Mouse (Mus musculus) induced T-regulatory cell, adult 2 months (primary cell): ENCODE data around the gene Padi3.
A peak's percentile ranks its signal among the peaks of the same experiment; 100 is the strongest.

Experiments used
- DNase-seq: peaks from one replicate; pipeline ENCODE4 v3.0.0-alpha.2; 2012; ENCODE audit warnings: low read depth

Padi3 gene

DNA sequence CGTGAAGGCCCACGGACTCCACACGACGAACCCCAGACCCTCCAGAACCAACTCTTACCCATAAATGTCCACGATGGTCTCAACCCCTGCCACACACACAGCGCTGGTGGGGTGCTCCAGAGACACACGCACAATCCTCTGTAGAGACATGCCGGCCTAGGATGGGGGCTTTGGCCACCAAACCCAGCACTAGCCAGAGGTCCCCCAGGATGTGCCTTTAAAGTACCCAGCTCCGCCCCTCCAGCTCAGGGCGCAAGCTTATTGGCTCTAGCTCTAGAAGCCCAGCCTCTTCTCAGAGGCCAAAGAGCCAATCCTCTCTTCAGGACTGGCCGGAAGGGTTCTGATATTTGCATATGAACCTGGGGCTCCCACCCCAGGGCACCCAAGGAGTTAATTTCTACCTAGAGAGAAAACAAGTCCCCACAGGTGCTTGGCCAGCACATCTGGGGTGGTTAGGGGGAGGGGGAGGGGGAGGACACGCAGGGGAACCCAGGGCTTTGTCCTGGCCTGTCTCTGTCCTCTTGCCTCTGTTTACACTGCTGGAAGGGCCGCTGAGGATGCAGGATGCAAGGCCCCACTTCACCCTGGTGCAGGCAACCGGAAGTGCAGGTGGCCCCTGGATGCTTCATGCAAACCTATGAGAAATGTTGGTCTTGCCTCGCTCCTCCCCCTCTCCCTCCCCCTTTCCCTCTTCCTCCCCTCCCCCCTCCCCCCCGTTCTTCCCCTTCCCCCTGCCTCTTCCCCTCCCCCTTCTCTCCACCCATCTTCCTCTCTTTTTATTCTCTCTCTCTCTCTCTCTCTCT, at the start of gene Padi3:
Gene Padi3 (minus strand): TSS at position 191 of the 803 bp plus-strand sequence.
- peak; percentile 66 for DNase-seq

DNA sequence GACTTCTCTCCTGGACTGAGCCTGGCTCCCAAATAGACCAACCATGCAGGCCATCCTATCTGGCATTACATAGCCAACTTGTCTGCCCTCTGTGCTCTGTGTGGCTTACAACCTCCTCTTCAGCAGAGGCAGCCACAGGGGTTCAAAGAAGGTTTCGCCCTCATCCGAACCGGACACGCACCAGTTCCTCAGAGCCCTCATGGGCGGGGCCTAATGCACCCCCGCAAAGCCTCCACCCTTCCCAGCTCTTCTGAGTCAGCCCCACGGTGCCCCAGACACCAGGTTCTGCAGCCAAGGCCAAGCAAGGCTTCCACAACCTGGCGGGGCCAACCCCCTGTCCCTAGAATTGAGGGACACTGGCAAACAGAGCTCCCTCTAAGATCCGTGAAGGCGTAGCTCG, 48.8 kb upstream of the Padi3 start:
- peak; percentile 52 for DNase-seq

DNA sequence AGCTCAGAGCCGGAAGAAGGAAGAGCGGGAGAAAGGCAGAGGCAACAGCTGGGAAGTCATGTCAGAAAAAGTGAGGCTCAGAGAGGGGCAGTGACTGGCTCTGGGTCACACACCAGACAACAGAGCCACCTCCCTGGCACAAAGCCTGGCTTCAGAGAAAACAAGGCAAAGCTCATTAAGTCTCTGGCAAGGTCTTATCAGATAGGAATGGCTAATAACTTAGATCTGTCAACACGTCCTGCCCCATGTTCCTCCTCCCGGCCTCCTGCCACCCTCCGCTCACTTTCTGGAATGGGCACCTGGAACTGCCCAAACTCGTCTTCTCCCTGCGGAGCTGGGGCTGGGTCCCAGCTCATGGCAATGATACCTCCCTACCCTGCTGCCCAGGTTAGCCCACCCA, 47.4 kb upstream of the Padi3 start:
- DNase-seq, result no peak

DNA sequence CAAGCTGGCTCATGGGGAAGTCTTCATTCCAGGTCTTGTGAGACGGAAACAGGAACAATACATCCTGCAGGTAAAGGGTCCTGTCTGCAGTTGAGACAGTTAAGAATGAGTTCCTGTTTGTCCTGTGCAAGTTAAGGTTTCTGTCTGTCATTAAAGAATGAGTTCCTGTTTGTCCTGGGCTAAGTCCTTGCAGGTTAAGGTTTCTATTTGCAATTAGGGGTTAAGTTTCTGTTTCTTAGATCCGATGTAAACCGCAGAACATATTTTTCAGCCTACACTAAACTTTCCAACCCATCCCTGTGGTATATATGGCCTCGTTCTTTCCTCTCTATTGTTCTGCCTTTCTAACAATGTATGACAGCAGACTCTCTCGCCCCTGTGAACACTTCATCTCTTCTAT, 46.6 kb upstream of the Padi3 start:
- peak; percentile 54 for DNase-seq

DNA sequence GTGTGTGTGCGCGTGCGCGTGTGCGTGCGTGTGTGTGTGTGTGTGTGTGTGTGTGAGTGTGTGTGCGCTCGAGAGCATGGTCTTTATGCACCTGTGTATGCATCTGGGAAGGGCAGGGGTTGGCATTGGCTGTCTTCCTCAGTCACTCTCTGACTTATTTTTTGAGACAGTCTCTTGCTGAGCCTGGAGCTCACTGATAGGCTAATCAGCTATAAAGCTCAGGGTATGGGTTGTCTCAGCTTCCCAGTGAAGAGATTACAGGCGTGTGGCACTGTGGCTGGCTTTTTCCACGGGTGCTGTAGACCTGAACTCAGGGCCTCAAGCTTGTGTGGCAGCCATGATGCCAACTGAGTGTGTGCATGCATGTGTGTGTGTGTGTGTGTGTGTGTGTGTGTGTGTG, 44.7 kb upstream of the Padi3 start:
- no peak for DNase-seq

DNA sequence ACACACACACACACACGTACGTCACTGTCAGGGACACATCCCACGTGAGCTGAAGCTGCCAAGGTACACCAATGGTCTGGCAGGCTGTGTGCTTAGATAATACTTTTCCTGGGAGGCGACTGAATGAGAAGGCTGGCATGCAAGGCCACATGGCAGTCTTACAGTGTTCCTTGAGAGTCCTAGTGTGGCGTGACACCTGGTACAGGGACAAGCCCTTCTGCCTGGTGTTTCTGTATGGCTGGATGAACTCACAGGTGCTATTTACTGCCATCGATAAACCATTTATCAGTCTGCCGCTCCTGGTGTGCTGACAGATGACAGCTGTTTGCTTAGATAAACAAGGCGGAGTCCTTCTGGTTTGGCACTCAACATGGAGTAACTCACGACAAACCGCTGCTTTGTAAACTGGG, 44.0 kb upstream of the Padi3 start:
- DNase-seq, result no peak

DNA sequence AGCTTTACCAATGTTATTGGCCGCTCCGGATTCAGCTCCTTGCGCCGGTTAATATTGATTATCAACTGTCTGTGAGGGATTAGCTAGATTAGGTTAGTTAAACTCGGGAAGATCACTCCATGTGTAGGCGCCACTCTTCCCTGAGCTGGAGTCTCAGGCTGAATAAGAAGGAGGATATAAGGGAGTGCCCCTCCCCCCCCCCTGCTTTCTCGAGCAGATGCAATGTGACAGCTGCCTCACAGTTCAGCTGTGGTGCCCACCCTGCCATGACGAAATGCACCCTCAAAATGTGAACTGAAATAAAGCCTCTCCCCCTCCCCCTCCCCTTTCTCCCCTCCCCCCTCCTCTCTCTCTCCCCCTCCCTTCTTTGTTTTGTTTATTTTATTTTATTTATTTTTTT, 43.2 kb upstream of the Padi3 start:
- DNase-seq, result no peak

DNA sequence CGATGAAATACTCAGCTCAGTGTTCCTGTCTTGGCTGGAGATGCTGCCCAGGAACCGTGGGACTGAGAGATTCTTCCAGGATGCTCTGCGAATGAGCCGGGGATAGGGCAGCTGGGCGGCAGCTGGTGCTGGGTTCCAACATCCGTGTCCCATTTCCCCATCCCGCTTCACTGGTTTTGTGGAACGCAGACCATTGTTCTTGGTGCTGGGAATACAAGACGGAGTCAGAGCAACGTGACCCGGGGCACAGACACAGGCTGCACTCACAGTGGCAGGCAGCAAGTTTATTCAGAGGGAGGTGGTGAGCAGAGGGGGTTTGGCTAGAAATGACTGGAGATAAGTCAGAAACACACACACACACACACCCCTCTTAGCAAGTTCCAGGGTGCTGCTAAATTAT, 38.9 kb upstream of the Padi3 start:
- no peak for DNase-seq

DNA sequence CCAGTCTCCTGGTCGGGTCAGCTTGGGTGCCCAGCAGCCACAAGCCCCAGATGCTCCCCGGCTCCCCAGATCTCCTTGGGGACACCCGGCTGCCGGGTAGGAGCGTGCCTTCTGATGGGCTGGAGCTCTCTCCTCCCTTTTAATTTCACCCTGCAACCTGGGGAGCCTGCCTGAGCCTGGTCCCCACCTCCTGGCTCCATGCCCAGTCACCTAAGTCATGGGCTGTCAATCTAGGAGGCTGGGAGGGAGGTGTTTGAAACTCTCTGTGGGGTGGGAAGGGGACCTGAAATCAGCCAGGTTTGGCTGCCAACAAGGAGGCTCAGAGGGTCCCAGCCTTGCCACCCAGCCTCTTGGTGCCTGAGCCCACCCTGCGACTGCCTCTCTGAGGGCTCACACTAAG, 35.2 kb upstream of the Padi3 start, which contains the start of gene Padi1:
Gene Padi1 (minus strand): TSS at position 113 of the 400 bp plus-strand sequence.
- DNase-seq, result no peak

DNA sequence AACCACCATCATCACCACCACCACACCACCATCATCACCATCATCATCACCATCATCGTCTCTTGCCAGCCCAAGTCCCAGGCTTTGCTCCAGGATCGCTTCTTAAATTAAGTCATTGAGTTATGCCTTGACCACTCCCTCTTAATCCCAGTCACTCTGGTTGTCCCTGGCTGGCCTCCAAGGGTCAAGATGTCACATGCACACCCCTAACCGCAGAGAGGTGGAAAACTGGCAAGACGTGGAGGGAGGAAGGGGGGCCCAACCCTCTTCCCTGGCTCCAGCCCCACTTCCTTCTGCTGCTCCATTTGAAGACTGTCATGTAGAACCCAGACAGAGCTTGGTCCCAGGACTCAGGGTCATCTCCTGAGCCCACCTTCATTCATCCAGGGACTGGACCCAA, 34.5 kb upstream of the Padi3 start:
- DNase-seq, result no peak

DNA sequence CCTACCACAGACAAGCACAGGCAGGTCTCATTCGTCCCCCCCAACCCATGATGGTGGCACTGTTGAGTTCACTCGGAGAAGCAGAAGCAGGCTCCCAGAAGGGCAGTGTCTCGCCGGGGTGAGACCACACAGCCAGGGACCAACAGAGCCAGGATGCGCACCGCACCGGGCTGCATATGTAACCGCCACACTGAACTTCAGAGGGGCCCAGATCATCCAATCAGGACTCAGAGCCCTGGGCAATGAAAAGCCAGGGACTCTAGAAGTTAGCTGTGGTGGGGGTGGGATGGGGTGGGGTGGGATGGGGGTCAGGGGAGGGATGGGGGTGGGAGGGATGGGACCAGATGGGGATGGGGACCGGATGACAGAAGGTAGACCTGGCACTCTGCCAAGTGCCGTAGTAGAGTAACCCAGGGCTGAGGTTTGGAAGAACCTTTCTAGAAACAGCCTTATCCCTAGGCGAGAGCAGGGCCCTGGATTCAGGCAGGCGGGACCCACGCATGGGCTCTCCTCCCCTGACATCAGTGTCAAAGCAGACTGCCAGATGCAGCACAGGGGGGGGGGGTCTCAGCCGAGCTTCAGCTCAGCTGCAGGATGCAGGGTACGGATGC, 33.3 kb upstream of the Padi3 start:
- DNase-seq, result no peak

DNA sequence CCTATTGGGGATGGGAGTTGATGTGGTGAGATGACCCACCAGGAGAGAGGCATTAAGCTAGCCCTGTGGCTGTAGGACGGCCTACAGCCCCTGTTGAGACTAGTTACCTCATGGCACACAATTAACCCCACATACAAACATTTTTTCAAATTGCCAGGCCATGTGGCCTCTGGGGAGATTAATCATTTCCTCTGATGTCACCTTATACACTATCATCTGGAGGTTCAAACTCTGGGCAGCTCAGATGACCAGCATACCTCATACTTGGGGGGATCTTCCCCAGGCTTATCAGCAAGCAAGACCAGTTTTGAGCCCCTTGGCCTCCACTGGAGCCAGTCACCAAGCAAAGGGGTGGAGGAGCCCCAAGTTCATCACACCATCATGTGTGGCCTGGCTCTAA, 32.5 kb upstream of the Padi3 start:
- DNase-seq, result no peak

DNA sequence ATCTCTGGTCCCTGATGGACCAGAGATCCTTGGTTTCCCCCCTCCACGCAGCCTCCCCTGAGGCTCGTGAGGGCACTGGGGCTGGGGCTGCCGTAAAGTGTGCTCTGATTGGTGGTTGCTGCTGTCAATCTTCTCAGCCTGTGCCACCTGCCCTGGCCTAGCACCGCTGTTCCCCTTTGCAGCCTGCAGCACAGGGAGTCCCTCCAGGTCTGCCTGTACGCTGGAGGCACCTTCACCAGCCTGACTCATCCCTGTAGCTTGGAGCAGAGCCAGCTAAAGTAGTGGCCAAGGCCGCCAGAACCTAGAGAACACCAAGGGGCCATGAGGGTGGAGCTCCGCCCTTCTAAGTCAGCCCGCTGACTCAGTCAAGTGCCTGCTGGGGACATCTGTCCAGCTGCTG, 27.4 kb upstream of the Padi3 start:
- peak; percentile 40 for DNase-seq

DNA sequence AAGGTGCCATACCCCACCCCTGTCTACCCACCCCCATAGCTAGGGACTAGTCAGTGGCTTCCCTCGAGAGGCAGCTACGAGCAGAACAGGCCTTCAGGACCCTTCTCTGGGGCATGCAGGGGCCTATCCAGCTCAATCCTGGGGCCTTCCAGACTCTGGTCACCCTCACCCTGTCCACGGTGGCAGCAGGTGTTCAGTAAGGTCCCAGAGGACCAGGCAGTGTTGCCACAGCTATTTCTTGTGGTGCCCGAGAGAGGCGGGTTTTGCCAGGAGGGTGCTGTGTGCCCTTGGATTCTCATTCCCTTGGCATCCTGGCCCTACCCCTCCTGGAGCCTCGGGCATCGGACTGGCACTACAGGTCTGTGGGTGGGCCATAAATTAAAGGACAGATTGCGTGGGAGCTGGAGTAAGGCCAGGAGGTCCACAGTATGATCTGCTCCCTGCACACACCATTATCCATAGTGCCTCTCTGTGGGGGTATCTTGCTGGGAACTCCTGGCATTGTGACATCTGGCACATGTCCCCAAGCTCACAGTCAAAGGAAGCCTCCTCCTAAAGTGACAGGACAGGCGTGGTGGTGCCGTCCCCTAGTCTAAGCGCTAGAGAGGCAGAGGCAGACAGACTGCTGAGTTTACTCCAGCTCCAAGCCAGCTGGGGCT, 25.9 kb upstream of the Padi3 start:
- no peak for DNase-seq

DNA sequence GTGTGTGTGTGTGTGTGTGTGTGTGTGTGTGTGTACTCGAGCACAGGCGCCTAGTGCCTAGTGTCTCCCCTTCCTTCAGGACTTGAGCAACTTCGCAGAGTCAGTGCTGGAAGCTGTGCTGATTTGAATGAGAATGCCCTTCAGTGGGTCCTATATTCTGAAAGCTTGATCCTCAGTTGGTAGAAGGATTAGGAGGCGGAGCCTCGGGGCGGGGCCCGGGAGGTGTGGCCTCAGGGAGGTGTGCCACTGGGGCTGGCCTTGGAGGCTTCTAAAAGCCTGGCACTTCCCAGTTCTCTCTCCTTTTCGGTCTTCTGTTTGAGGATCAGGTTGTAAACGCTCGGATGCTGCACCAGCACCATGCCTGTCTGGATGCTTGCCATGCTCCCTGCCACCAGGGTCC, 25.2 kb upstream of the Padi3 start:
- peak; percentile 42 for DNase-seq

DNA sequence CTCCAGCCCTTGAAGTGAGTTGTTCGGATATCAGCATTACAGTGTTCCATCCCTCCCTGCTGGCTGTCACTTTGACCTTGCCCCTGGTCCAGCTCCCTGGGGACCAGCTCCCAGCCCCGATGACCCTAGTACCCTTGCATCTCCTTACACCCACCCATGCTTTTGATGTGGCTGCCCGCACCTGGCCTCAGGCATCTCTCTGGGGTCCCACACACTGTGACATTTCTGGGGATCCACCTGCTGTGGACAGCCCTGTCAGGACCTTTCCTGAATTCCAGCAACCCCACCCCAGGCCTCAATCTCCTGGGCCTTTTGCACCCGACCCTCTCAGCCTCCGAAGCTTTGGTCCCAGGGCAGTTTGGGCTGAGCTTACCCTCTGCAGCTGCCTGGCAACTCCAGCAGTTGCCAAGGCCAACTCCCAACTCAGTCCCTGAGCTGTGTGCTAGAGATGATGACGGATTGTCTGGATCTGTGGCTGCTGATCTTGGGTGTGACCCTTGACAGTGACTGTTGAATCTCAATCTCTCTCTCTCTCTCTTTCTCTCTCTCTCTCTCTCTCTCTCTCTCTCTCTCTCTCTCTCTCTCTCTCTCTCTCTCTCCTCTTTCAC, 24.0 kb upstream of the Padi3 start:
- no peak for DNase-seq

DNA sequence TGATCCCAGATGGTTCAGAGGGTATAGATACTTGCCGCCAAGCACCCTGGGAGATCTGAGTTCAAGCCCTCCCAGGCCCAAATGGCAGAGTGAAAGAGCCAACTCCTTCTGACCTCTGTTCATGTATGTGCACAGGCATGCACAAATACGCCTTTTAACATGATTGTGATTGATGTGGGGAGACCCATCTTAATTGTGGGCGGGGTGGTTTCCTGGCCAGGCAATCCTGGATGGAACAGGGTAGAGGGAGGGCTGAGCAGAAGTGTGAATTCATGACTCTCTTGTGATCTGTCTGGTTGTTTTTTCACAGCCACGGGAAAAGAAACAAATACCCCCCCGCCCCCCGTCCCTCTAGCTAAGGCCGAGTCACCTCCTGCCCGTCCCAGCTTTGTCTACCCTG, 22.4 kb upstream of the Padi3 start:
- no peak for DNase-seq

DNA sequence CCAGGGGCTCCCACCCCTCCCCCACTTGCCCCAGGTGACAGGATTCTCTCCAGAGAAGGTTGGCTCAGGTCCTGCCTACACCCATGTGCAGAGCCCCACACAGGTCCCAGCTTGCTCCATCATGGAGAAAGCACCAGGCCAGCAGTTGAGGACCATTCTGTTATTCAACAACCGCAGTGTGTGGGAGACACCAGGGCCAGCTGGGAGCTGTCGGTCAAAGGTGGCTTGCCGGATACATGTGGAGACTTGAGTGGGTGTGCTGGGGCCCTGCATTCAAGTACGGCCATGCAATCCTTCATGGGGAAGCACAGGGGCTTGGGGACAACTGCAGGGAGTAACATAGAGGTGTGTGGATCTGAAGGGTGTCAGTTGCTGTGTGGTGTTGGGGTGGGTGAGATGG, 21.4 kb upstream of the Padi3 start:
- no peak for DNase-seq

DNA sequence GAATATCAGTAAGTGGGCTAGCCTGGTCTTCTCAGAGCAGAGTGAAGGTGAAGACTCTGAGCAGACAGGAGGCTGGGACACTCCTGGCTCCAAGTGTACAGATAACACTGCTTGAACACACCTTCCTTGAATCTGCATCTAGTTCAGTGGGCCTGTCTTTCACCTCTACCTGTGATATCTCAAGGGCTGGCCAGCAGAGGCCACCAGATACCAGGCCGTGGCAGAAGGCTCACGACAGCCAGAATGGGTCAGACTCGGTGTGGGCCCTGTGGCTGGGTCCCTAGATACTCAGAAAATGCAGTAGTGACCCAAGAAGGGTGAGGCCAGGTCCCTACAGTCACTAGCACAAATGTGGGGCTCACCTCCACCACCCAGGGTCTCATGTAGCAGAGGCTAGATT, 16.8 kb upstream of the Padi3 start:
- no peak for DNase-seq

DNA sequence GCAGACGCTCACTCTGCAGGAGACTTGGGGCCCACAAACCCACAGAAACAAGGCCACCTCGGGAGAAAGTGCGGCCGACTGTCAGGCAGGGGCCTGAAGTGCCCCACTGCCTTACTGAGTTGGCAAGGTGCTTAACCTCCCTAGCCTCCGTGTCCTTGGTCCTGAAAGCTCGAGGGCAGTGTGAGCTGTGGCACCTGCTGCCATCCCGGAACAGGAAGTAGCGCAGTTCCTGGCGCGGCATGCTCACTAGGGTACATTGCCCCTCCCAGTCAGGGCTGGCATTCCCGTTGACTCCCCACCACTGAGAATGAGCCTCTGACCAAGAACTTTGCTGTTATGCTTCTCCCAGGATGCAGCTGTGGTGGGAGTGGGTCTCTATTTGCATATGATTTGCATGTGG, 15.5 kb upstream of the Padi3 start:
- DNase-seq, result peak; percentile 20

DNA sequence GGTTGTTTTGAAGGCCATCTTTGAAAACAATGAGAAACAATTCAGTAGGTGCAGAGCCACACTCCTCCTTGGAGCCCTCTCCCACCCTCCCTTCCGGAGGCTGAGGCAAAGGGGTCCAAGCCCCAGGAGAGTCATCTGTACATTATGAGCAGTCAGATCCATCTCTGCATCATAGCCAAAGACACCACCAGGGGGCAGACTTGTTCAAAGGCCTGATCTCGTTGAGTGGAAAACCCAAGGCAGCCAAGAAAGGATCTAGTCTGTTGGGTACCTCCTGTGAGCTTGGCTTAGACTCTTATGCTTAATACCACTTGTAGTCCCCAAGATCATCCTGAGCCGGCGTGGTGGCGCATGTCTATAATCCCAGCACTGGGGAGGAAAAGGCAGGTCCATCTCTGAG, 11.5 kb upstream of the Padi3 start:
- DNase-seq, result peak; percentile 76

DNA sequence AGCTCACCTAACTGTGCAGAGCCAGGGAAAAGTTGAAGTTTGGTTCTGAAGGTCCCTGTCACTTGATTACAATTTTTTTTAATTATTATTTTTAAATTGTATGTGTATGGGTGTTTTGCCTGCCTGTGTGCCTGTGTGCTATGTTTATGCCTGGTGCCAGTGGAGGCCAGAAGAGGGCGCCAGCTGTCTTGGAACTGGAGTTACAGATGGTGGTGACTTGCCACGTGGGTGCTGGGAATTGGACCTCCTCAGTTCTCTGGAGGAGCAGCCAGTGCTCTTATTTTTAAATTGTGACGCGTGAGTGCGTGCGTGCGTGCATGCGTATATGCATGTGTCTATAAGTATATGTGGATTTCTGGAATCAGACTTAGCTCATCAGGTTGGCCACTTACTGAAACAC, 7.0 kb upstream of the Padi3 start:
- DNase-seq, result peak; percentile 33
